Mouse (Mus musculus): ENCODE measurements at regions not wholly inside any gene's neighbourhood (a gene's known extent, or its start where the extent isn't known, plus 50 kb on each side); places are given as distances from the start of the nearest gene placed in this dataset.
"Not testable (repeated sequence)": the region's sequence is repeated elsewhere in the genome, so short reads cannot be mapped to it uniquely, and the experiment has no call there.

GRCm38 (mm10) chr4:153872346-153872745, 84.7 kb upstream of the A430005L14Rik start:
- TF ChIP-seq HCFC1 (IDR thresholded peaks at IDR 0.05; ENCODE audit: borderline replicate concordance, insufficient read depth, low read length) (no peak), ZNF384 (IDR thresholded peaks at IDR 0.05; ENCODE audit: low read depth, low read length) (no peak), CHD2 (IDR thresholded peaks at IDR 0.05; ENCODE audit: low read depth, low read length) (no peak), MAFK (IDR thresholded peaks at IDR 0.05; ENCODE audit: insufficient read depth, low read depth, low read length) (no peak), ZC3H11A (IDR thresholded peaks at IDR 0.05; ENCODE audit: borderline replicate concordance, low read depth, low read length) (no peak)
- Histone ChIP-seq H3K4me3 (ENCODE audit: insufficient read depth in 1 of 2, low read depth in 1 of 2, low read length in 2 of 2, poor library complexity in 1 of 2, severe bottlenecking in 1 of 2) (no peak overlapping the region), H3K36me3 (ENCODE audit: control insufficient read depth, insufficient read depth, low read length, poor library complexity, severe bottlenecking) (no peaks in the 10 kb centered on the region), H3K9ac (ENCODE audit: insufficient read depth, low read depth, low read length, poor library complexity, severe bottlenecking) (no peak overlapping the region), H3K9me3 (ENCODE audit: control insufficient read depth, insufficient read depth, low read depth, low read length) (no peaks in the 10 kb centered on the region), H3K27ac (ENCODE audit: insufficient read depth, low read depth, low read length, poor library complexity, severe bottlenecking) (no peak overlapping the region), H3K4me1 (ENCODE audit: control insufficient read depth in 2 of 2, insufficient read depth in 2 of 2, low read length in 2 of 2, poor library complexity in 1 of 2) (peaks cover 0 to 7% of the 10 kb centered on the region in 2 experiments; a peak in 1 of 4 replicates)
- in situ Hi-C loops (cut with MboI; ENCODE audit: low sequenced_read_pairs in 2 of 2, unreplicated experiment in 2 of 2): no loop called here
- DNase-seq (ENCODE audit: low read depth, low spot score): no peak

DNA sequence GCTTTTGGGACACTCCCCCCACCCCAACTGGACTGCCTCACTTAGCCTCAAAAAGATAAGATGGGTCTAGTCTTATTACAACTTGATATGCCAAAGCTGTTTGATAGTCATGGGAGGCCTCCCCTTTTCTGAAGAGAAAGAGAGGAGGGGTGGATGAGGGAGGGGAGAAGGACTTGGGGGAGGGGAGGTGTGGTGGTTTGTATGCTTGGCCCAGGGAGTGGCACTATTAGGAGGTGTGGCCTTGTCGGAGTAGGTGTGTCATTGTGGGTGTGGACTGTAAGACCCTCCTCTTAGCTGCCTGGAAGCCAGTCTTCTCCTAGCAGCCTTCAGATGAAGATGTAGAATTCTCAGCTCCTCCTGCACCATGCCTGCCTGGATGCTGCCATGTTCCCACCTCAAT, 82.0 kb upstream of the A430005L14Rik start:
- in situ Hi-C loops (cut with MboI; ENCODE audit: low sequenced_read_pairs in 2 of 2, unreplicated experiment in 2 of 2); H3K4me3 ChIP-seq (ENCODE audit: insufficient read depth in 1 of 2, low read depth in 1 of 2, low read length in 2 of 2, poor library complexity in 1 of 2, severe bottlenecking in 1 of 2); H3K4me1 ChIP-seq (ENCODE audit: control insufficient read depth in 2 of 2, insufficient read depth in 2 of 2, low read length in 2 of 2, poor library complexity in 1 of 2); H3K36me3 ChIP-seq (ENCODE audit: control insufficient read depth, insufficient read depth, low read length, poor library complexity, severe bottlenecking); H3K27ac ChIP-seq (ENCODE audit: insufficient read depth, low read depth, low read length, poor library complexity, severe bottlenecking); H3K9me3 ChIP-seq (ENCODE audit: control insufficient read depth, insufficient read depth, low read depth, low read length); H3K9ac ChIP-seq (ENCODE audit: insufficient read depth, low read depth, low read length, poor library complexity, severe bottlenecking); DNase-seq (ENCODE audit: low read depth, low spot score): not testable (repeated sequence)

DNA sequence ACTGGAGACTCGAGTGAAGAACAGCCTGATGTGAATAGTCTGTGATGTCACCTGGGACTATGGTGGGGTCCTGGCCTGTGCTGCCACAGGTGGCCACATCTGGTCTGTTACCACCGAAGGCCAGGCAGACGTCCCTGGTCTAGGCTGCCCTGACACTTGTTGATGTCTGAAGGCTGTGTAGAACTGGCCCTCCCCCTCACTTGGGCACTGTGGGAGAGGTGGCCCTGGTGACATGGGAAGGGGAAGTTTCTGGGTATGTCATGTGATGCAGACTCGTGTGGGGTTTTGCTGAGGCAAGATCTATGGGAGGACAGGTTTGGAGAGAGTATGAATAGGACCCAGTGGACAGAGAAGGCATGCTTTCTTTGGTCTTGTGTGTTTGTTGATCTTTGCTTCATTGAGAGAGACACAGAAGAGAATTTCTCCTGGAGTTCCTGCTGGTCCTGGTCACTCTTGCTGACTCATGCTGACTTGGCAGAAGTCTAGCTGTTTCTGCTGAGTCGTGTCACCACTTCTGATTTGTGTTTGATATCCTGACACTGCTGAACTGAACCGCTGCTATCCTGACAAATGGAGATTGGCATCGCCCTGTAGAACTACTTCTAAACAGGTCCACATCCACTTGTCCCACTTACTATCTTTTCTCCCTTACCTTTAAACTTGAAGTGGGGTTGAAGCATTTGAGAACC, 79.9 kb upstream of the A430005L14Rik start:
- no peak for DNase-seq (ENCODE audit: low read depth, low spot score)
- in situ Hi-C loops (cut with MboI; ENCODE audit: low sequenced_read_pairs in 2 of 2, unreplicated experiment in 2 of 2): no loop called here
- TF ChIP-seq ZNF384 (IDR thresholded peaks at IDR 0.05; ENCODE audit: low read depth, low read length) (no peak), MAFK (IDR thresholded peaks at IDR 0.05; ENCODE audit: insufficient read depth, low read depth, low read length) (peak; percentile 91)
- Histone ChIP-seq H3K27ac (ENCODE audit: insufficient read depth, low read depth, low read length, poor library complexity, severe bottlenecking) (no peak overlapping the region), H3K36me3 (ENCODE audit: control insufficient read depth, insufficient read depth, low read length, poor library complexity, severe bottlenecking) (no peaks in the 10 kb centered on the region), H3K9me3 (ENCODE audit: control insufficient read depth, insufficient read depth, low read depth, low read length) (no peaks in the 10 kb centered on the region), H3K4me1 (ENCODE audit: control insufficient read depth in 2 of 2, insufficient read depth in 2 of 2, low read length in 2 of 2, poor library complexity in 1 of 2) (peaks cover 0 to 7% of the 10 kb centered on the region in 2 experiments; a peak in 1 of 4 replicates), H3K9ac (ENCODE audit: insufficient read depth, low read depth, low read length, poor library complexity, severe bottlenecking) (no peak overlapping the region), H3K4me3 (ENCODE audit: insufficient read depth in 1 of 2, low read depth in 1 of 2, low read length in 2 of 2, poor library complexity in 1 of 2, severe bottlenecking in 1 of 2) (no peak overlapping the region)

GRCm38 (mm10) chr4:153883057-153883456, 74.0 kb upstream of the A430005L14Rik start:
- in situ Hi-C loops (cut with MboI; ENCODE audit: low sequenced_read_pairs in 2 of 2, unreplicated experiment in 2 of 2): no loop called here
- H3K4me3 ChIP-seq (ENCODE audit: insufficient read depth in 1 of 2, low read depth in 1 of 2, low read length in 2 of 2, poor library complexity in 1 of 2, severe bottlenecking in 1 of 2): no peak overlapping the region
- H3K4me1 ChIP-seq (ENCODE audit: control insufficient read depth in 2 of 2, insufficient read depth in 2 of 2, low read length in 2 of 2, poor library complexity in 1 of 2): peaks cover 0 to 6% of the 10 kb centered on the region in 2 experiments; a peak in 1 of 4 replicates
- H3K27ac ChIP-seq (ENCODE audit: insufficient read depth, low read depth, low read length, poor library complexity, severe bottlenecking): no peak overlapping the region
- TF ChIP-seq ZNF384 (IDR thresholded peaks at IDR 0.05; ENCODE audit: low read depth, low read length) (no peak), ZC3H11A (IDR thresholded peaks at IDR 0.05; ENCODE audit: borderline replicate concordance, low read depth, low read length) (no peak), MAFK (IDR thresholded peaks at IDR 0.05; ENCODE audit: insufficient read depth, low read depth, low read length) (no peak), CHD2 (IDR thresholded peaks at IDR 0.05; ENCODE audit: low read depth, low read length) (no peak), HCFC1 (IDR thresholded peaks at IDR 0.05; ENCODE audit: borderline replicate concordance, insufficient read depth, low read length) (no peak)
- no peaks in the 10 kb centered on the region for H3K9me3 ChIP-seq (ENCODE audit: control insufficient read depth, insufficient read depth, low read depth, low read length)
- H3K36me3 ChIP-seq (ENCODE audit: control insufficient read depth, insufficient read depth, low read length, poor library complexity, severe bottlenecking): no peaks in the 10 kb centered on the region
- DNase-seq (ENCODE audit: low read depth, low spot score): no peak
- H3K9ac ChIP-seq (ENCODE audit: insufficient read depth, low read depth, low read length, poor library complexity, severe bottlenecking): no peak overlapping the region

DNA sequence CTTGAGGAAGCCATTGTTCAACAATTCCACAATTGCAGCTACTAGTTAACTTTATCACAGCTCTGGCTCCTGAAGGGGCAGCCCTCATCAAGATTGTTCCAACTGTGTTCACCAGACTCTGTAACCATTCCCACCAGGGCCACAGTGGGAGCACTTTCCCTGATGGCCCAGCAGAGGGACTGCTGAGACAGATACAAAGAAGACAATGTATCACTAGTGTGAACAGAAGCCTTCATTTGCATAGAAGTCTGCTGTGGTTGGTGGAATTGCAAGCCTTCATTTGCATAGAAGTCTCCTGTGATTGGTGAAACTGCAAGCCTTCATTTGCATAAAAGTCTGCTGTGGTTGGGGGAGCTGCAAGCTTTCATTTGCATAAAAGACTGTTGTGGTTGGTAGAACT, 73.0 kb upstream of the A430005L14Rik start:
- H3K4me3 ChIP-seq (ENCODE audit: insufficient read depth in 1 of 2, low read depth in 1 of 2, low read length in 2 of 2, poor library complexity in 1 of 2, severe bottlenecking in 1 of 2): no peak overlapping the region
- in situ Hi-C loops (cut with MboI; ENCODE audit: low sequenced_read_pairs in 2 of 2, unreplicated experiment in 2 of 2): no loop called here
- H3K9me3 ChIP-seq (ENCODE audit: control insufficient read depth, insufficient read depth, low read depth, low read length): no peaks in the 10 kb centered on the region
- no peak for DNase-seq (ENCODE audit: low read depth, low spot score)
- TF ChIP-seq CHD2 (IDR thresholded peaks at IDR 0.05; ENCODE audit: low read depth, low read length) (0 out of 2 replicates have a peak, but pooled peaks have one; percentile 48), ZNF384 (IDR thresholded peaks at IDR 0.05; ENCODE audit: low read depth, low read length) (no peak)
- H3K4me1 ChIP-seq (ENCODE audit: control insufficient read depth in 2 of 2, insufficient read depth in 2 of 2, low read length in 2 of 2, poor library complexity in 1 of 2): peaks cover 0 to 7% of the 10 kb centered on the region in 2 experiments; a peak in 1 of 4 replicates
- H3K36me3 ChIP-seq (ENCODE audit: control insufficient read depth, insufficient read depth, low read length, poor library complexity, severe bottlenecking): no peaks in the 10 kb centered on the region
- H3K27ac ChIP-seq (ENCODE audit: insufficient read depth, low read depth, low read length, poor library complexity, severe bottlenecking): no peak overlapping the region
- H3K9ac ChIP-seq (ENCODE audit: insufficient read depth, low read depth, low read length, poor library complexity, severe bottlenecking): no peak overlapping the region
